Mouse (Mus musculus): ENCODE measurements around the gene Baiap2.

- TF ChIP-seq CTCF (IDR thresholded peaks at IDR 0.05; ENCODE audit: control insufficient read depth, insufficient read depth, low read length) (no peak), POLR2A (IDR thresholded peaks at IDR 0.05; ENCODE audit: borderline replicate concordance, control insufficient read depth, low read depth, low read length) (no peak)
Measured at GRCm38 (mm10) chr11:119948803-119949202, 6.2 kb downstream of the Baiap2 start.

Data from bone marrow, adult 2 months (tissue).